13 mouse cellular contexts compared by ENCODE assay signal in the genomic region with DNA sequence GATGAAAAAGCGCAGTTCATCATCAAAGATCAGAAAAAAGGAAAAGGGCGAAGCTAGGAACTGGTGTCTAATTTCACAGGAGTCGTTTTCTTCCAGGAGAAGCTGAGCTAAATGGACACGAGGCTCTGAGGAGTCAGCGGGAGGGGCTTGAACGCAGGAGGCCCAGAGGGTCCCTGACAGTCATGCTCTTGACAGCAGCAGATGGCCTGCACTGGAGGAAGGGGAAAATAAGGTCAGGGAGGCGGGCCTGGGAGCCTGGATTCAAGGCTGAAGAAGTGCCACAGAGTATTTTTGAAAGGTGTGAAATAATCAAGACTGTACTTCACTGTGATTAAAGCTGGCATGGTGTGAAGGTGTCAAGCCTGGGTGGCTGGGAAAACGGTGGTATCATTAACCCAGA.
A peak's percentile ranks its signal among the peaks of the same experiment; 100 is the strongest.
DNase-seq lines count a peak whose midpoint lies in the region; ATAC-seq and TF ChIP-seq lines count a peak whose summit lies in the region.
"Had no signal": no experiment of that assay in that cellular context is flagged by ENCODE, and none has a peak within 500 bp of the region (broad histone marks: within the 10 kb centered on the region; RNA-seq: fewer than 3 reads in every experiment).

No protein-coding gene starts in this region.

- no peak for TF ChIP-seq CTCF in lung, embryonic 14.5 days (IDR thresholded peaks at IDR 0.05; ENCODE audit: low read depth)
- no peak for TF ChIP-seq CTCF in lung, postnatal 0 days (IDR thresholded peaks at IDR 0.05)

- no peak overlapping the region for H3K9ac ChIP-seq in lung, embryonic 14.5 days
- no peak overlapping the region for H3K9ac ChIP-seq in lung, postnatal 0 days (replicated peaks; ENCODE audit: low read depth)
- no peak overlapping the region for H3K9ac ChIP-seq in hindbrain, embryonic 12.5 days
- H3K9ac ChIP-seq in neural tube, embryonic 12.5 days: no peak overlapping the region
- H3K9ac ChIP-seq in liver, embryonic 11.5 days (ENCODE audit: low read depth, low read length): no peak overlapping the region
- H3K9ac ChIP-seq: stomach, embryonic 15.5 days had no signal

- TF ChIP-seq EP300 in lung, postnatal 0 days (IDR thresholded peaks at IDR 0.05): no peak

- H3K9me3 ChIP-seq in lung, embryonic 14.5 days (ENCODE audit: low read depth, low read length): no peaks in the 10 kb centered on the region
- H3K9me3 ChIP-seq in lung, postnatal 0 days (ENCODE audit: low read length): no peaks in the 10 kb centered on the region
- H3K9me3 ChIP-seq in hindbrain, embryonic 12.5 days (replicated peaks): no peaks in the 10 kb centered on the region
- H3K9me3 ChIP-seq in neural tube, embryonic 12.5 days: no peaks in the 10 kb centered on the region
- no peaks in the 10 kb centered on the region for H3K9me3 ChIP-seq in liver, embryonic 11.5 days (ENCODE audit: control insufficient read depth, low read length)
- H3K9me3 ChIP-seq: stomach, embryonic 15.5 days had no signal

- DNase-seq in cerebellum, adult 11 months: no peak
- peak; percentile 25 for DNase-seq in lung, embryonic 14.5 days
- no peak for DNase-seq in lung, postnatal 0 days (ENCODE audit: low spot score)
- DNase-seq in yolk sac, embryonic 10.5 days (ENCODE audit: low spot score): no peak
- DNase-seq in liver, embryonic 11.5 days (ENCODE audit: low spot score): no peak
- DNase-seq: gastrocnemius, postnatal 25 days; right cerebral cortex, postnatal 25 days had no signal

- H3K4me2 ChIP-seq in lung, embryonic 14.5 days: no peak overlapping the region
- no peak overlapping the region for H3K4me2 ChIP-seq in lung, postnatal 0 days (replicated peaks; ENCODE audit: low read depth, low read length)
- no peak overlapping the region for H3K4me2 ChIP-seq in hindbrain, embryonic 12.5 days (replicated peaks)
- no peak overlapping the region for H3K4me2 ChIP-seq in neural tube, embryonic 12.5 days (replicated peaks)
- no peak overlapping the region for H3K4me2 ChIP-seq in liver, embryonic 11.5 days
- H3K4me2 ChIP-seq: stomach, embryonic 15.5 days had no signal

- peak; percentile 58; the same call in 1 of the 2 replicates for ATAC-seq in cerebellum, adult (ENCODE audit: insufficient number of reproducible peaks, low FRiP score, low TSS enrichment)
- ATAC-seq in lung, embryonic 14.5 days (ENCODE audit: insufficient read depth): no peak
- ATAC-seq in lung, postnatal 0 days: no peak
- ATAC-seq in hindbrain, embryonic 12.5 days (ENCODE audit: low FRiP score): peak; percentile 69
- 0 out of 2 replicates have a peak, but pooled peaks have one; percentile 33 for ATAC-seq in neural tube, embryonic 12.5 days (ENCODE audit: low FRiP score, low read depth)
- no peak for ATAC-seq in liver, embryonic 11.5 days (replicated peaks; ENCODE audit: low FRiP score)
- ATAC-seq: activated CD4-positive, CD25-positive, alpha-beta regulatory T cell, adult 4 months; intestine, embryonic 16.5 days had no signal

- no peak overlapping the region for H3K27ac ChIP-seq in lung, embryonic 14.5 days (ENCODE audit: low read depth)
- no peak overlapping the region for H3K27ac ChIP-seq in lung, postnatal 0 days (ENCODE audit: low read length)
- no peak overlapping the region for H3K27ac ChIP-seq in hindbrain, embryonic 12.5 days
- no peak overlapping the region for H3K27ac ChIP-seq in neural tube, embryonic 12.5 days
- no peak overlapping the region for H3K27ac ChIP-seq in liver, embryonic 11.5 days (ENCODE audit: low read depth, low read length)
- H3K27ac ChIP-seq: stomach, embryonic 15.5 days had no signal

- H3K4me3 ChIP-seq in lung, embryonic 14.5 days (ENCODE audit: low read depth, low read length): no peak overlapping the region
- no peak overlapping the region for H3K4me3 ChIP-seq in lung, postnatal 0 days (ENCODE audit: low read depth, low read length)
- no peak overlapping the region for H3K4me3 ChIP-seq in hindbrain, embryonic 12.5 days
- no peak overlapping the region for H3K4me3 ChIP-seq in neural tube, embryonic 12.5 days
- no peak overlapping the region for H3K4me3 ChIP-seq in liver, embryonic 11.5 days (ENCODE audit: low read depth, low read length)
- H3K4me3 ChIP-seq: stomach, embryonic 15.5 days had no signal

- 15% methylated on average over 8 of the region's 8 CpGs for WGBS in lung, embryonic 14.5 days
- 32% methylated on average over 8 of the region's 8 CpGs for WGBS in lung, postnatal 0 days
- 23% methylated on average over 8 of the region's 8 CpGs for WGBS in hindbrain, embryonic 12.5 days
- WGBS in neural tube, embryonic 12.5 days: 22% methylated on average over 8 of the region's 8 CpGs
- 49% methylated on average over 8 of the region's 8 CpGs for WGBS in liver, embryonic 11.5 days

- no peaks in the 10 kb centered on the region for H3K27me3 ChIP-seq in lung, embryonic 14.5 days (ENCODE audit: insufficient read depth, low read length)
- no peaks in the 10 kb centered on the region for H3K27me3 ChIP-seq in lung, postnatal 0 days (replicated peaks; ENCODE audit: insufficient read depth, low read length)
- H3K27me3 ChIP-seq in hindbrain, embryonic 12.5 days: no peaks in the 10 kb centered on the region
- H3K27me3 ChIP-seq in neural tube, embryonic 12.5 days (replicated peaks): no peaks in the 10 kb centered on the region
- no peaks in the 10 kb centered on the region for H3K27me3 ChIP-seq in liver, embryonic 11.5 days (replicated peaks; ENCODE audit: control insufficient read depth, insufficient read depth, low read length)
- H3K27me3 ChIP-seq: stomach, embryonic 15.5 days had no signal

- no peaks in the 10 kb centered on the region for H3K36me3 ChIP-seq in lung, embryonic 14.5 days (ENCODE audit: insufficient read depth)
- no peaks in the 10 kb centered on the region for H3K36me3 ChIP-seq in lung, postnatal 0 days (ENCODE audit: insufficient read depth, low read length)
- no peaks in the 10 kb centered on the region for H3K36me3 ChIP-seq in hindbrain, embryonic 12.5 days
- H3K36me3 ChIP-seq in neural tube, embryonic 12.5 days: no peaks in the 10 kb centered on the region
- no peaks in the 10 kb centered on the region for H3K36me3 ChIP-seq in liver, embryonic 11.5 days (ENCODE audit: control insufficient read depth, insufficient read depth, low read length)
- H3K36me3 ChIP-seq: stomach, embryonic 15.5 days had no signal

- no peaks in the 10 kb centered on the region for H3K4me1 ChIP-seq in lung, embryonic 14.5 days (ENCODE audit: insufficient read depth)
- no peaks in the 10 kb centered on the region for H3K4me1 ChIP-seq in lung, postnatal 0 days (ENCODE audit: insufficient read depth, low read depth, low read length)
- H3K4me1 ChIP-seq in hindbrain, embryonic 12.5 days: peaks cover 3% of the 10 kb centered on the region; the same call in 1 of the 2 replicates
- H3K4me1 ChIP-seq in neural tube, embryonic 12.5 days: 0 out of 2 replicates have a peak, but pooled peaks cover 4% of the 10 kb centered on the region
- no peaks in the 10 kb centered on the region for H3K4me1 ChIP-seq in liver, embryonic 11.5 days (replicated peaks; ENCODE audit: control insufficient read depth, insufficient read depth, low read length)
- H3K4me1 ChIP-seq: stomach, embryonic 15.5 days had no signal

Comparison
In these comparisons a context has a peak if more than half of its experiments do, and no peak if none do; other contexts are left out.
1. ATAC-seq: peak in cerebellum, adult (single experiment), hindbrain, embryonic 12.5 days (single experiment) and neural tube, embryonic 12.5 days (single experiment); none in lung, embryonic 14.5 days (single experiment), lung, postnatal 0 days (single experiment) and liver, embryonic 11.5 days (single experiment).